Mouse (Mus musculus): ENCODE results near the gene Zfyve1.

DNA sequence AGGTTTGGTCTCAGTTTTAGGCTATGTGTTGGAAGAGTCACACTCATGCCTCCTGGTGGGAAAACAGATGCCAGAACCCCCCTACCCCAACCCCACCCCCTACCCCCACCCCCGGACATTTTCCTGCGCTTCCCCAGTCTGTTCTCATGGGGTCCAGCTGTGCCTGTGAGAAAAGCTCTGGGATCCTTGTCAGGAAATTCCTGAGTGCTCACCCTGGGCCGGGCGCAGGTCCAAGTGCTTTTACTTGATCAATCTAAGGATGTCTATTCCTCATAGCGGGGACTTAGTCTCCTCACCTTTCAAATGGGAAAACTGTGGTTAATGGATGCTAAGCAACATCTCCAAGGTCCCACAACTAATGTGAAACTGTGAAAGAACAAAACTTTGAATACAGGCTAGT is 83.8 kb downstream of the Zfyve1 start:
- TF ChIP-seq POLR2A (IDR thresholded peaks at IDR 0.05; ENCODE audit: borderline replicate concordance, extremely low read depth, low read depth, low read length) (no peak), CTCF (IDR thresholded peaks at IDR 0.05; ENCODE audit: insufficient read depth, low read length) (no peak)

Measured in lung, adult 2 months (tissue).